Mouse (Mus musculus) gastrocnemius, postnatal 14 days (tissue): Measurements from ENCODE around the gene Nat8f2. TPM values are rescaled to one million over a fixed set of nuclear protein-coding genes. Genes with fewer than 3 reads are reported as not detected.
"Not testable (repeated sequence)": the region's sequence is repeated elsewhere in the genome, so short reads cannot be mapped to it uniquely, and the experiment has no call there.

Experiments used
- DNase-seq: peaks from one replicate; pipeline ENCODE4 v3.0.0; 2021; ENCODE audit warnings: mixed read lengths
- intact Hi-C: fragments of 180-260 bp; cut with DNase I; formaldehyde crosslinking; loops from one replicate; pipeline ENCODE4 v1.15.1; 2025; ENCODE audit warnings: low total_unique reads
- total RNA-seq, 2 experiments: library from RNA; stranded (reverse); gene quantifications; 2 replicates each; pipeline ENCODE4 v1.2.3; 2021

The Nat8f2 gene
- total RNA-seq, 2 experiments from 2014 or later: 0.24 to 0.27 TPM

- intact Hi-C loops: loop anchor here (5.0 kb wide), 2 partner anchors 68 to 168 kb away; partner anchors contain the start of gene Nat8f4
- not testable (repeated sequence) for DNase-seq
These were observed 34.4 kb downstream of the Nat8f2 start for GRCm38 (mm10) chr6:85834504-85835100.

- no peak for DNase-seq
- intact Hi-C loops: loop anchor here (5.0 kb wide), 1 partner anchor 70 kb away; the partner anchor contains the start of gene Nat8f4
These were observed 37.1 kb downstream of the Nat8f2 start, which contains the start of gene Nat8 for GRCm38 (mm10) chr6:85831796-85832321. Nat8 (minus strand) TSS chr6:85832082.

- DNase-seq: no peak
- intact Hi-C loops: no loop called here
These were observed 39.5 kb downstream of the Nat8f2 start for GRCm38 (mm10) chr6:85829462-85829861.

GRCm38 (mm10) chr6:85825886-85826285, 43.1 kb downstream of the Nat8f2 start:
- intact Hi-C loops: no loop called here
- DNase-seq: no peak

- no peak for DNase-seq
- intact Hi-C loops: no loop called here
These were observed 45.4 kb downstream of the Nat8f2 start for GRCm38 (mm10) chr6:85823382-85824090.

- no peak for DNase-seq
- intact Hi-C loops: no loop called here
These were observed 46.7 kb downstream of the Nat8f2 start for GRCm38 (mm10) chr6:85822286-85822685.

- intact Hi-C loops: no loop called here
- no peak for DNase-seq
These were observed 48.1 kb downstream of the Nat8f2 start, which contains the start of the genes Nat8f6 and Nat8f5 for GRCm38 (mm10) chr6:85820837-85821236. Nat8f6 (minus strand) TSS chr6:85820954. Nat8f5 (minus strand) TSS chr6:85820972.

GRCm38 (mm10) chr6:85818338-85818737, 50.6 kb downstream of the Nat8f2 start:
- intact Hi-C loops: no loop called here
- no peak for DNase-seq

Other genes starting within 250 kb of the Nat8f2 start
- under 1 TPM; 0.16 to 0.33 TPM for gene Nat8f7, start 156.0 kb downstream of the Nat8f2 start, total RNA-seq
- not detected for gene Nat8f3, start 103.4 kb downstream of the Nat8f2 start, total RNA-seq
- gene Nat8f6, start 48.2 kb downstream of the Nat8f2 start, total RNA-seq: not detected
- gene Nat8f5, start 48.2 kb downstream of the Nat8f2 start, total RNA-seq: under 1 TPM in 1 of 2 experiments, not detected in 1; 0.35 TPM
- not detected for gene Nat8, start 37.1 kb downstream of the Nat8f2 start, total RNA-seq
- gene Nat8f4, start 35.7 kb upstream of the Nat8f2 start, total RNA-seq: under 1 TPM; 0.33 to 0.74 TPM
- gene Tprkb, start 42.7 kb upstream of the Nat8f2 start, total RNA-seq: 10 to 100 TPM; 19.0 to 19.5 TPM
- gene Nat8f1, start 46.5 kb upstream of the Nat8f2 start, total RNA-seq: 1 to 10 TPM; 1.9 to 2.2 TPM
- 10 to 100 TPM; 36.6 to 44.1 TPM for gene Dusp11, start 92.5 kb upstream of the Nat8f2 start, total RNA-seq
- not detected for gene Figla, start 147.0 kb upstream of the Nat8f2 start, total RNA-seq
- gene Add2, start 159.5 kb upstream of the Nat8f2 start, total RNA-seq: under 1 TPM; 0.31 to 0.33 TPM